Mouse (Mus musculus) intestine, embryonic 16.5 days (tissue): ENCODE measurements around the gene Uqcr11. TPM values are rescaled to one million over a fixed set of nuclear protein-coding genes. Genes with fewer than 3 reads are reported as not detected.

ENCODE experiments used
- ATAC-seq: fragments of 200-750 bp; cut with Nextera tagmentation; 2 replicates; pipeline ENCODE4 v1.8.0; 2017; ENCODE audit warnings: moderate TSS enrichment, moderate library complexity
- H3K27ac ChIP-seq: fragments of 300-500 bp; sonication (generic); 2 replicates; pipeline ENCODE4 v1.5.1; 2014; ENCODE audit warnings: mild to moderate bottlenecking, low read length
- H3K27me3 ChIP-seq: fragments of 300-500 bp; sonication (generic); replicated peaks from 2 replicates; pipeline ENCODE4 v1.6.1; 2014; ENCODE audit warnings: low read length, control low read depth, mixed read lengths; ENCODE audit not compliant: control insufficient read depth, insufficient read depth
- H3K36me3 ChIP-seq: fragments of 300-500 bp; sonication (generic); 2 replicates; pipeline ENCODE4 v1.6.1; 2014; ENCODE audit warnings: low read length, control low read depth; ENCODE audit not compliant: control insufficient read depth, insufficient read depth
- H3K4me1 ChIP-seq: fragments of 300-500 bp; sonication (generic); 2 replicates; pipeline ENCODE4 v1.6.1; 2014; ENCODE audit warnings: low read length, control low read depth, mixed read lengths; ENCODE audit not compliant: control insufficient read depth, insufficient read depth
- H3K4me2 ChIP-seq: fragments of 300-500 bp; sonication (generic); 2 replicates; pipeline ENCODE4 v1.6.1; 2014; ENCODE audit warnings: low read depth, low read length, control low read depth
- H3K4me3 ChIP-seq: fragments of 300-500 bp; sonication (generic); 2 replicates; pipeline ENCODE4 v1.5.1; 2014; ENCODE audit warnings: mild to moderate bottlenecking, low read length
- H3K9ac ChIP-seq: fragments of 300-500 bp; sonication (generic); 2 replicates; pipeline ENCODE4 v1.6.1; 2014; ENCODE audit warnings: low read depth, low read length
- H3K9me3 ChIP-seq: fragments of 300-500 bp; sonication (generic); 2 replicates; pipeline ENCODE4 v1.6.1; 2016; ENCODE audit warnings: low read length, control low read depth; ENCODE audit not compliant: control insufficient read depth
- WGBS: fragments of 180-500 bp; shearing (Covaris S2); extraction: QIAGEN DNeasy Blood & Tissue Kit; methylation state at CpG from one replicate; pipeline ENCODE4 v1.1.7; 2014; 5-methylcytosine and 5-hydroxymethylcytosine counted together
- microRNA-seq: library from miRNA; unstranded; fragments of <30 nt; microRNA quantifications from one replicate; pipeline ENCODE4, GENCODE M21; 2016
- polyA plus RNA-seq: library from polyadenylated mRNA; unstranded; fragments of >200 nt; fragmentation: Nextera tagmentation; extraction: Ambion mirVana; gene quantifications from 2 replicates; pipeline ENCODE4 v1.2.1, GENCODE M21; 2015

Uqcr11 gene
- polyA plus RNA-seq, 1 experiment from 2014 or later = 1,179 TPM

DNA sequence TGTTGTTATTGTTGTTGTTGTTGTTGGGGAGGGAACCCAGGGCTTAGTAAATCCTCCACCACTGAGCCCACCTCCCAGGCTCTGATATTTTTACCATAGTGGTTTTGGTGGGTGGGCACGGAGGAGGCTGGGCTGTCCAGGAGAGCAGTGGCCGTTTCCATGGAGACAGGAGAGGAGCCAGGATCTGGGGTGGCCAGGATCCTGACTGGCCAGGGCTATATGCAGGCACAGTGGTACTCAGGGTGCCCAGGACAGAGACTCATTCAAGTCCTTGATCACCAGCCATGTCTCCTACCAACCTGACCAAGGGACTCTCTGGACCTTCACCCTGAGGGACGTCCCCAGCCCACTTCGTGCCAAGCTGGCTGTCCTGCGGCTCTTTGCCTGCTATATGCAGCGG is 42.9 kb downstream of the Uqcr11 start:
- H3K9me3 ChIP-seq = no peaks in the 10 kb centered on the region
- no peak for ATAC-seq
- H3K9ac ChIP-seq = no peak overlapping the region
- H3K4me3 ChIP-seq = no peak overlapping the region
- 47% methylated on average over 6 of the region's 6 CpGs for whole genome bisulfite sequencing
- no peaks in the 10 kb centered on the region for H3K4me1 ChIP-seq
- H3K36me3 ChIP-seq = no peaks in the 10 kb centered on the region
- H3K27ac ChIP-seq = no peak overlapping the region
- peaks cover 7% of the 10 kb centered on the region; the same call in 1 of the 2 replicates for H3K27me3 ChIP-seq
- H3K4me2 ChIP-seq = no peak overlapping the region

DNA sequence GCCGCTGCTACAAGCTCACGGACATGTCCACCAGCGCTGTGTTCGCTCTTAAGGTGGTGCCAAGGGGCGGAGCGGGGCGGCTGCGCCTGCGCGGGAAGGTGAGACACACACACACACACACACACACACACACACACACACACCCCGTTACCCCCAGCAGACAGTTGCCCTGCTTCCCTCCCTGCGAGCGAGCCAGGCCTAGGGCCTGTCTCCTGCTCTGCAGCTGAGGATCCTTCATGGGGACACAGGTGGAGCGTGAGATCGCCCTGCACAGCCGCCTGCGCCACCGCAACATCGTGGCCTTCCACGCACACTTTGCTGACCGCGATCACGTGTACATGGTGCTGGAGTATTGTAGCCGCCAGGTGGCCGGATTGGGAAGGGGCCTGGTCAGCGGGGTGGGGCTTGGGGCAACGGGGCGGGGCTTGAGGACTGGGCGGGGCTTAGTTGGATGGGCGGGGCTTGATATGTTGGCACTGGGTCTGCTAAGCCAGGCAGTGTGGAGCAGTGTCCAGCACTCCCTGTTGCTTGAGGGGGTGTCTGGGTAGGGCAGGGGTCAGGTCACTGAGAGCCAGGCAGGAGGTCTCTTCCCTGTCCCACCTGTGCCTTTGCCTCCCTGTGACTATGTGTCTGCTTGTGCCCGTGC is 48.5 kb downstream of the Uqcr11 start:
- Histone ChIP-seq H3K27me3 (peaks cover 41% of the 10 kb centered on the region), H3K36me3 (no peaks in the 10 kb centered on the region), H3K27ac (no peak overlapping the region), H3K9me3 (no peaks in the 10 kb centered on the region), H3K4me2 (peak overlapping the region; percentile 64), H3K9ac (peak overlapping the region; percentile 58), H3K4me3 (peak overlapping the region; percentile 37), H3K4me1 (peaks cover 14% of the 10 kb centered on the region)
- 6% methylated on average over 31 of the region's 31 CpGs for WGBS
- peak; percentile 41 for ATAC-seq

- Histone ChIP-seq H3K9me3 (no peaks in the 10 kb centered on the region), H3K36me3 (no peaks in the 10 kb centered on the region), H3K27ac (no peak overlapping the region), H3K4me2 (peak overlapping the region; percentile 64; the same call in 1 of the 2 replicates), H3K4me1 (peaks cover 14% of the 10 kb centered on the region), H3K4me3 (no peak overlapping the region), H3K27me3 (peaks cover 41% of the 10 kb centered on the region), H3K9ac (no peak overlapping the region)
- WGBS = 32% methylated on average over 7 of the region's 7 CpGs
- peak; percentile 16; the same call in 1 of the 2 replicates for ATAC-seq
Measured at GRCm38 (mm10) chr10:80357336-80357735, 49.3 kb downstream of the Uqcr11 start.

DNA sequence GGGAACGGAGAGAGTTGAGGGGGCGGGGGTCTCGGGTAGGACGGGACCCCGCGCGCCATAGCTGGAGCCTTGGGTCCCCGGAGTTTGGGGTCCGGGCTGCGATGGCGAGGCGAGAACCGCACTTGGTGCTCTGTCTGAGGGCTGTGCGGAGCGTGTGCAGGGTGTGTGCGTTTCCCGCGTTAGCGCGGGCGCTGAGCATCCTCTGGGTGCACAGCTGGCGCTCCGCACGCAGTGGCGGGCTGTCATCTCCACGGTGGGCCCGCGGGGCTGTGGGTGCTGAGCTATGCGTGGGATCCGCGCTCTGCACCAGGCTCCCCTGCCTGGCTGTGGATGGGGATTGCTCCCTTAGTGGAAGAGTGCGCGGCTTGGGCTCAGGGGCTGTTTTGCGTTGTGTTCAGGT is 49.9 kb downstream of the Uqcr11 start:
- no peaks in the 10 kb centered on the region for H3K9me3 ChIP-seq
- H3K36me3 ChIP-seq = no peaks in the 10 kb centered on the region
- peak overlapping the region; percentile 38 for H3K4me3 ChIP-seq
- peaks cover 14% of the 10 kb centered on the region for H3K4me1 ChIP-seq
- H3K27ac ChIP-seq = no peak overlapping the region
- peaks cover 41% of the 10 kb centered on the region for H3K27me3 ChIP-seq
- ATAC-seq = no peak
- H3K4me2 ChIP-seq = peak overlapping the region; percentile 48
- WGBS = 1% methylated on average over 34 of the region's 34 CpGs
- H3K9ac ChIP-seq = peak overlapping the region; percentile 24; the same call in 1 of the 2 replicates

DNA sequence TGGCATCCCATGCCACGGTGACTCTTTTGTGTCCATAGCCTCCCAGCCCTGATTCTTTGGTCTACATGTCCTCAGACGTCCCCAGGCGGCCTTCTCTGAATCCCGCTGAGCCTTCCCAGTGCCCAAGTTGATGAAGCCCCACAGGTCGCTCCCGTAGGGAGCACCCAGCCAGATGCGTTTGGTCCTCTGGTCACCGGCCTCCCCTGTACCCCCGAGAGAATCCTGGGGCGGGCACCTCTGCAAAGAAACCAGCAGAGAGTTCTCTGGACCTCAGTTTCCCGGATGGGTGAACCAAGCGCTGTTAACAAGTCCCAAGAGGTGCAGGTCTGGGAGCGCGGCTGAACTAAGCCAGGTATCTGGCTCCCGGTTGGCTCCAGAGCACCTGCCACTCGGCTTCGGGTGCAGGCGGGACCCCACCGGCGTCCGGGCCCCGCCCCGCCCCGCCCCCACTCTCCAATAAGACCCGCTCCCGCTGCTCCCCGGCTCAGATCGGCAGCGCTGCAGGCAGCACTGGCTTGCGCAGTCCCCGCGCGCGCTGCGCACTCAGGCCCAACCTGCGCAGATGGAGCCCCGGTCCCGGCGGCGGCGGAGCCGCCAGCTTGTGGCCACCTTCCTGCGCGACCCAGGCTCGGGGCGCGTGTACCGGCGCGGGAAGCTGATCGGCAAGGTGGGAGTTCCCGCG is 50.5 kb downstream of the Uqcr11 start, which contains the start of gene Plk5:
Plk5 (plus strand) TSS at position 459 of the 682 bp plus-strand sequence.
- no peak within 1 kb of the TSS for H3K27ac ChIP-seq
- peaks cover 41% of the 10 kb centered on the region for H3K27me3 ChIP-seq
- no peaks in the 10 kb centered on the region for H3K9me3 ChIP-seq
- no peak for ATAC-seq
- WGBS = 2% methylated on average over 53 of the region's 53 CpGs
- peak within 1 kb of the TSS; percentile 24; the same call in 1 of the 2 replicates for H3K9ac ChIP-seq
- H3K4me1 ChIP-seq = peaks cover 14% of the 10 kb centered on the region
- peak within 1 kb of the TSS; percentile 48 for H3K4me2 ChIP-seq
- H3K36me3 ChIP-seq = no peaks in the 10 kb centered on the region
- H3K4me3 ChIP-seq = peak within 1 kb of the TSS; percentile 38

DNA sequence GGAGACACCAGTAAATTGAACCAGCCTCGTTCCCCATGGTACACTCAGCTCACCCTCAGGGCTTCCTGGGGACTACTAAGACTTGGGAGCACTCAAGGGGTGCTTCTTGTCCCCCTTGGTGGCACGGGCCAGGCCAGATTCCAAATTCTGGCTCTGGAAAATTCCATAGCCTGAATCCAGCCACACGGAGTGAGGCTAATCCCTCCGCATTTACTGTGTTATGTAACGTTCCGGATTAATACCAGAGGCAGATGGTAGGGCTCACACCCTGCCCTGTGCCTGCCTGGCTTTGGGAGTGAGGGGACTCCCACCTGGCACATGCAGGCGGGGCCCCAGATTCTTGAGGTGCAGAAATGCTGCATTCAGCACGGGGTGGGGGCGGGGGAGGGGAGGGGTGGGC is 51.2 kb downstream of the Uqcr11 start:
- Histone ChIP-seq H3K4me1 (peaks cover 14% of the 10 kb centered on the region), H3K27me3 (peaks cover 41% of the 10 kb centered on the region), H3K9me3 (no peaks in the 10 kb centered on the region), H3K4me3 (no peak overlapping the region), H3K36me3 (no peaks in the 10 kb centered on the region), H3K4me2 (no peak overlapping the region), H3K27ac (no peak overlapping the region), H3K9ac (no peak overlapping the region)
- WGBS = 13% methylated on average over 9 of the region's 9 CpGs
- no peak for ATAC-seq

Small RNAs within 50 kb of the gene (microRNA-seq; reads per million reads assigned to microRNA genes)
- gene Gm22721 = not detected

Other genes starting within 250 kb of the Uqcr11 start
- gene Cirbp, start 240.8 kb downstream of the Uqcr11 start, polyA plus RNA-seq = 53.2 and 62.6 TPM in 2 replicates
- 23.6 TPM in 2 replicates for gene 1600002K03Rik, start 233.9 kb downstream of the Uqcr11 start, polyA plus RNA-seq
- gene Efna2, start 227.3 kb downstream of the Uqcr11 start, polyA plus RNA-seq = 7.4 and 8.1 TPM in 2 replicates
- 40.9 and 42.4 TPM in 2 replicates for gene Mum1, start 180.4 kb downstream of the Uqcr11 start, polyA plus RNA-seq
- gene Ndufs7, start 157.7 kb downstream of the Uqcr11 start, polyA plus RNA-seq = 604 and 616 TPM in 2 replicates
- 91.0 and 106 TPM in 2 replicates for gene Gamt, start 145.8 kb downstream of the Uqcr11 start, polyA plus RNA-seq
- gene Dazap1, start 145.3 kb downstream of the Uqcr11 start, polyA plus RNA-seq = 36.8 and 37.6 TPM in 2 replicates
- gene Rps15, start 114.4 kb downstream of the Uqcr11 start, polyA plus RNA-seq = 894 and 922 TPM in 2 replicates
- 2.4 and 3.1 TPM in 2 replicates for gene Apc2, start 110.9 kb downstream of the Uqcr11 start, polyA plus RNA-seq
- 60.4 and 64.3 TPM in 2 replicates for gene 2310011J03Rik, start 86.3 kb downstream of the Uqcr11 start, polyA plus RNA-seq
- gene Pcsk4, start 77.3 kb downstream of the Uqcr11 start, polyA plus RNA-seq = 10.8 and 12.9 TPM in 2 replicates
- 255 and 314 TPM in 2 replicates for gene Reep6, start 76.9 kb downstream of the Uqcr11 start, polyA plus RNA-seq
- gene Adamtsl5, start 58.4 kb downstream of the Uqcr11 start, polyA plus RNA-seq = 28.2 and 37.2 TPM in 2 replicates
- 0.39 and 0.64 TPM in 2 replicates for gene Plk5, start 50.4 kb downstream of the Uqcr11 start, polyA plus RNA-seq
- 1.9 and 2.7 TPM in 2 replicates for gene Mex3d, start 19.2 kb downstream of the Uqcr11 start, polyA plus RNA-seq
- gene Mbd3, start 7.3 kb downstream of the Uqcr11 start, polyA plus RNA-seq = 133 and 144 TPM in 2 replicates
- gene Tcf3, start 26.8 kb upstream of the Uqcr11 start, polyA plus RNA-seq = 62.7 and 62.9 TPM in 2 replicates
- gene Onecut3, start 88.0 kb upstream of the Uqcr11 start, polyA plus RNA-seq = 0.06 and 0.10 TPM in 2 replicates
- gene Atp8b3, start 132.3 kb upstream of the Uqcr11 start, polyA plus RNA-seq = 0.09 and 0.17 TPM in 2 replicates
- gene Rexo1, start 154.7 kb upstream of the Uqcr11 start, polyA plus RNA-seq = 21.5 and 21.9 TPM in 2 replicates
- gene Klf16, start 170.5 kb upstream of the Uqcr11 start, polyA plus RNA-seq = 7.0 and 7.4 TPM in 2 replicates
- gene Abhd17a, start 183.5 kb upstream of the Uqcr11 start, polyA plus RNA-seq = 63.1 and 79.7 TPM in 2 replicates
- 125 and 127 TPM in 2 replicates for gene Scamp4, start 196.0 kb upstream of the Uqcr11 start, polyA plus RNA-seq
- gene Adat3, start 196.1 kb upstream of the Uqcr11 start, polyA plus RNA-seq = 8.4 and 9.4 TPM in 2 replicates
- 3.3 and 4.0 TPM in 2 replicates for gene Gm49322, start 199.2 kb upstream of the Uqcr11 start, polyA plus RNA-seq
- gene Csnk1g2, start 216.0 kb upstream of the Uqcr11 start, polyA plus RNA-seq = 15.1 and 22.2 TPM in 2 replicates